23 mouse cellular contexts compared by ENCODE assay signal in genomic region chr5:37112389-37112788, GRCm38 (mm10). TPM values are rescaled to one million over a fixed set of nuclear protein-coding genes. Genes with fewer than 3 reads are reported as not detected.
"Had no signal": no experiment of that assay in that cellular context is flagged by ENCODE, and none has a peak within 500 bp of the region (broad histone marks: within the 10 kb centered on the region; RNA-seq: fewer than 3 reads in every experiment).

No protein-coding gene starts in this region.

- H3K9ac ChIP-seq: kidney, embryonic 15.5 days; limb, embryonic 13.5 days; liver, embryonic 12.5 days; liver, embryonic 15.5 days; midbrain, embryonic 13.5 days; neural tube, embryonic 13.5 days had no signal

- ATAC-seq: liver, embryonic 12.5 days; lung, postnatal 0 days; midbrain, embryonic 13.5 days had no signal

- H3K27me3 ChIP-seq: liver, embryonic 12.5 days; liver, embryonic 15.5 days; midbrain, embryonic 13.5 days; neural tube, embryonic 13.5 days had no signal

- H3K4me1 ChIP-seq: kidney, embryonic 15.5 days; limb, embryonic 10.5 days; limb, embryonic 13.5 days; liver, embryonic 12.5 days; liver, embryonic 15.5 days; neural tube, embryonic 13.5 days had no signal

- H3K27ac ChIP-seq: kidney, embryonic 15.5 days; limb, embryonic 10.5 days; limb, embryonic 13.5 days; liver, embryonic 12.5 days; liver, embryonic 15.5 days; macrophage; midbrain, embryonic 13.5 days; neural tube, embryonic 13.5 days had no signal

- H3K9me3 ChIP-seq: kidney, embryonic 15.5 days; limb, embryonic 10.5 days; limb, embryonic 13.5 days; liver, embryonic 12.5 days; liver, embryonic 15.5 days; midbrain, embryonic 13.5 days; neural tube, embryonic 13.5 days had no signal

- H3K36me3 ChIP-seq: kidney, embryonic 15.5 days; limb, embryonic 10.5 days; limb, embryonic 13.5 days; liver, embryonic 12.5 days; liver, embryonic 15.5 days; midbrain, embryonic 13.5 days; neural tube, embryonic 13.5 days had no signal

- H3K4me2 ChIP-seq: kidney, embryonic 15.5 days; limb, embryonic 13.5 days; liver, embryonic 12.5 days; liver, embryonic 15.5 days; midbrain, embryonic 13.5 days; neural tube, embryonic 13.5 days had no signal

- DNase-seq: kidney, adult 11 months; kidney, adult 8-10 months; kidney, postnatal 10 days; kidney, postnatal 36 days; layer of hippocampus, postnatal 36 days; liver; lung, adult 2 months; right cerebral cortex, postnatal 25 days; spleen, adult 18-20 months; thymus, adult 2 months; thymus, postnatal 14 days; thymus, postnatal 4 days had no signal

- H3K4me3 ChIP-seq: kidney, embryonic 15.5 days; limb, embryonic 10.5 days; limb, embryonic 13.5 days; liver, embryonic 12.5 days; liver, embryonic 15.5 days; midbrain, embryonic 13.5 days; myocyte; neural tube, embryonic 13.5 days had no signal

RNA-seq across cellular contexts. Expression of gene Gm1043, which starts 27.2 kb away (rescaled TPM):
- total RNA-seq: megakaryocyte, adult 5-6 weeks had no signal
- polyA plus RNA-seq: kidney, embryonic 15.5 days; limb, embryonic 10.5 days; liver, embryonic 12.5 days; liver, embryonic 15.5 days; lung, postnatal 0 days; macrophage; myocyte had no signal
